Mouse (Mus musculus): ENCODE measurements around the gene Synrg.

Synrg gene

DNA sequence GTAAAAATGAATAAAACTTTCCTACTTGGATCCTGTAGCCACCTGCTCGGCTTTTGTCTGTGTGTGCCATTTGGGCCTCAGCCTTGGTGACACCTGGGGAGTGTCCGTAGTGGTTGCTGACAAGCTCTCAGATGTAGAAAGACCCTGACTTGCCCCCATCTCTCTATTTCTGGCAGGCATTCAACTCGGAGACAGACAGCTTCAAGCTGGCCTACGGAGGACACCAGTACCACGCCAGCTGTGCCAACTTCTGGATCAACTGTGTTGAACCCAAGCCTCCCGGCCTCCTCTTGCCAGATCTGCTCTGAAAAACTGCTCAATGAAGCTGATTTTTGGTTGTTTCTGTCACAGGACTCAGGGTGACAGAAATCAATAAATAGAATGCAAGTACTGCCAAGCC, 76.4 kb downstream of the Synrg start:
- DNase-seq (ENCODE audit: low read depth, low spot score) = no peak

DNA sequence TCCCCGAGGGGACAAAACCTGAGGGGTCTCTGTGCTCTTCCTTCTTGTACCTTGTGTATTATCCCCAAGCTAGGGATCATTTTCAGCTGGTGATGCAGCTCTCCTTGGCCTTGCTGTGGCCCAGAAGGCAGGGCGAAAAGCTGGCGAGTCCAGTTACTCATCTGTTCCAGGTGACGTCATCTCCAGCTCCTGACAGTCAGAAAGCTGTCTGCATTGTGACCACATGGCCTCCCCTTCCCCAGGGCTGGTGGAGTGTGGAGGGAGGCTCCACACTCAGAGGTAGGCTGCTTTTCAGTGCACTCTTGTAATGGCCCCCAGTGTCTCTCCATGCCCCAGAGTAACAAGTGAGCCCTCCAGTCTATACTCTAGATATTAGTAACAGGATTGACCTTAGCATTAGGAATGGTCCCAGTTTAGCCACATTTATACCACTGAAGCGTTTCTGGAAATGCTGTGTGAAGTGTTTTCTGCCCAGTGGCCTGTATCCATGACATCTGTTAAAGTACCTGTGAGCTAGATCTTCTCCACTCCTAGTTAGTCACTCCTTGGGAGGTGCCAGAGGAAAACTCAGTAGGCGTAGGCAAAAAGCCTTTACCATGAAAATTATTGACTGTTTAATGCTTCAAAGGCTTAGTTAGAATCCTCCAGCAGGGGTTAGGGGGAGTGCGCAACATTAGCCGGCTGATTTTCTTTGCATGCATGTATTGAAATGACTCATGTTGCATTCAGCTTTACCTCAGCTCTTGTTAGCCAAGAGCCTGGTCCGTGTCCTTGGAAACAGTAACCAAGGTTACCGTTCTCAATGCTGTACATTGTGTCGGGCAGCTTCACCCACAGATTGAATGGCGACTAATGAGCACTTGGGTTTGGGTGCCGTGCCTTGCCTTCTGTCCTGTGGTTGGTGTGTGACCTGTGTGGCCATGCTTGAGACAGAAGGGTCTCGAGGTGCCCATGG, 78.9 kb downstream of the Synrg start:
- DNase-seq (ENCODE audit: low read depth, low spot score) = peak; percentile 87

DNA sequence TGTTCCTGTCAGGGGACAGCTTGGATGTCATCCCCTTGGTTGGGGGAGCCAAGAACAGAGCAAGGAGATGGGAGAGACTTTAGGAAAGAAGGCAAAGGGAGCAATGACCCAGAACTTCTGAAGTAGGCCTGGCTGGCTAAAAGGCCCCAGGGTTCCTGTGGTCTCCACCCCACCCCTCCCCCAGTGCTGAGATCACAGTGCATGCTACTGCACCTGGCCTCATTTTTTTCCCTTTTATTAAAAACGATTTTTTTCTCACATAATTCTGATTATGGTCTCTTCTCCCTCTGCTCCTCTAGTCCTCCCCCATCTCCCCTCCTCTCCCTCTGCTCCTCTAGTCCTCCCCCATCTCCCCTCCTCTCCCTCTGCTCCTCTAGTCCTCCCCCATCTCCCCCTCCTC, 80.8 kb downstream of the Synrg start:
- no peak for DNase-seq (ENCODE audit: low read depth, low spot score)

DNA sequence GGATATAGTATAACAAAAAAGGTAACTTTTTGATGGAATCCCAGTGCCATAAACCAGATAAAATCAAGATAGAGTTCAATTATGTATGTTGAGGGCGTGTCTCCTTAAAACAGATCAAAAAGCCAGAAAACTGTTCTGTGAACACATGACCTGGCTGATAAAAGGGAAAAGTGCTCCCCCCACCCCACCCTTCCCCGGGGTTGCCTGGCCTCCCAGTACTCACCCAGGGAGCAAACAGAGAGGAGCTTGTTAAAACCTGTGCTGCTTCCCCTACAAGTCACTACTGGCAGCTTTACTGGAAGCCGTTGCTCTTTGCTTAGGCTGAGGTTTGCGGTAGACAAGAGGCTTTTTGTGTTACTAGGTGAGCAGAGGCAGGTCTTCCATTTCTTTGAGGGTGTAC, 83.0 kb downstream of the Synrg start:
- DNase-seq (ENCODE audit: low read depth, low spot score) = no peak

DNA sequence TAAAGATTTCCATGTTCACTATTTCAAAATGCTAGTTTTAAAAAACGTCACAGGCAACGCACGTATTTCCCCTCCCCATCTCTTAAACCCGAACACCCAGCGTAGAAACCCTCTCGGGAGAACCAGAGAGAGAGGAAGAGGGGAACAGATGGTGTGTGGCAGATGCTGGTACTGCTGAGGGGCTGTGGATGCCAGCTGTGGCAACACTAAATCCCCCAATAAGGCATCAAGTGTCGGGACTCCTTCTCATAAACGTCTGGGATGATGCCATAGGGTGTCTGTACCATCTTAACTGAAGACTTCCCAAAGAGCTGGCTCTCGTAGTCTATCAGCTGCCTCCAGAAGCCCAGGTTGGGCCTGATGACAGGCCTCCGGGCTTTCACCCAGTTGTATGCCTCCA, 84.2 kb downstream of the Synrg start:
- no peak for DNase-seq (ENCODE audit: low read depth, low spot score)

DNA sequence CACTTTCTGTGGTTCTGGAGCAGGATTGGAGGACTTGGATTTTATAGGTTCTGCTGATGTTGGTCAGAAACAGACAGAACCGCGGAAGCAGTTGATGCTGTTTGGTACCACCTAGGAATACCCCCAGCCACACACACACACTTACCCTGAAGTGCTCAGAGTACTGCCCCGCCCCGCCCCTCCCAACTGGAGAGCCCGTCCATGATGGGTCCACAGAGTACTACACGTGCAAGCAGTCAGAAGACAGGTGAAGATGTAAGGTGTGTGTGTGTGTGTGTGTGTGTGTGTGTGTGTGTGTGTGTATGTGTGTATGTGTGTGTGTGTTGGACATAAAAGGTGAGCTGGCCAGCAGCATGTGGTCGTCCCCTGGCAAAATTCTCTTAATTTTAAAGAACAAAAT, 88.8 kb downstream of the Synrg start:
- DNase-seq (ENCODE audit: low read depth, low spot score) = no peak

DNA sequence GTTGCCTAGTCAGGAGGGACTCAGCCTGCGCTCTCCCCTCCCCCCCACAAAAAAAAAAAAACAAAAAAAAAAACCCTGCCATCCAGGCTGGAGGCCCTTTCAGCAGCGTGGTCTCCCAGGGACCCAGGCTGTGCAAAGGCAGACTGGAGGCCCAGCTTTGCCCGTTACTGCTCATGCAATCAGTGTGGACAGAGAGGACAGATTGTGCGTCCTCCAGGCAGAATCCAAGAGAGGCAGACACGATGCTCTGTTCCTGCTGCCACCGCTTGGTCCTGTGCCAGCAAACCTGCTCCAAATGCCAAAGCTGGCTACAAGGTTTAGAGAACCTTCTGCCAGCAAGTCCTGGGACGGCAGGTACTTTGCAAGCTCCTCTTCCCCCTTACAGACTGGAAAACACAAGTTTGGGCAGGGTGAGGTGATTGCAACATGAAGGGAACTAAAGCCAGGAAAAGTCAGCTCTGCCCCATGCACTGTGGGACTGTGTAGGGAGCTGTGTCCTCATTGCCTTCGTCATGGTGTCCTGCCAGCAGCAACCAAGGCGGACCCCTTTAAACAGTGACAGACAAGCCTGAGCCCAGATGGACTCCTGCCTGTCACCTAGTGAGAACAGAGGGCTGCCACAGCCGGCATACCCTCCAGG, 89.4 kb downstream of the Synrg start:
- DNase-seq (ENCODE audit: low read depth, low spot score) = no peak

DNA sequence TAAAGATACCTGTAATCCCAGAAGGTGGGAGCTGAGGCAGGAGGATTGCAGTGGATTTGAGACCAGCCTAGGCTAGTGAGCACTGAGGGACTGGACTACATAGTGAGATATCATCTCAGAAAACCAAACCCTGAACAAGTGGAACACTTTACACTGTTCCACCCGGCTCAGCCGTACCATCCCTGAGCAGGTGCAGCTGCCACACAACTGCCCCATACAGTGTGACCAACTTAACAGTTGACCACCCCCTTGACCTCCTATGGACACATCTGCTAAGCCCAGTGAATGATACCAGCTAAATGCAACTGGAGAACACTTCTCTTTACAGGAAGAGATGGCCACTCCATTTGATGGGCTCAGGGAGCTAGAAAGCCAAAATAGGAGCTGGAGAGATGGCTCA, 93.2 kb downstream of the Synrg start:
- no peak for DNase-seq (ENCODE audit: low read depth, low spot score)

DNA sequence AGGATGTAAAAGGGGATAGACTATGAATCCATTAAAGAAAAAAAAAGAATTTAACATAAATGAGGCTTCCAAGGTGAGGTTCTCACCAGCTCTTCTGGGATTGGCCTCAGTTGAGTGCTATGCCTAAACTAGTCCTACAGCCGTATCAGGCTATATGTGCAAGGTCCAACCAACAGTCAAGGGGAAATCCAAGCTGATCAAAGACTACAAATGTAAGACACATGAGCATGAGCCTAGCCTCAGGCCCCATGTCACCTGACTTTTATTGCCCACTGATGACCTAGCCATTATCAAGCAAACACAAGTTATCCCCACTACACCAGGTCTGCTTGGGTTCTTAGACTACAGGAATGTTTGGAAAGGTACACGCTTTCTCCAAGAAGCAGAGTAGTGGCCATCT, 95.6 kb downstream of the Synrg start:
- DNase-seq (ENCODE audit: low read depth, low spot score) = no peak

DNA sequence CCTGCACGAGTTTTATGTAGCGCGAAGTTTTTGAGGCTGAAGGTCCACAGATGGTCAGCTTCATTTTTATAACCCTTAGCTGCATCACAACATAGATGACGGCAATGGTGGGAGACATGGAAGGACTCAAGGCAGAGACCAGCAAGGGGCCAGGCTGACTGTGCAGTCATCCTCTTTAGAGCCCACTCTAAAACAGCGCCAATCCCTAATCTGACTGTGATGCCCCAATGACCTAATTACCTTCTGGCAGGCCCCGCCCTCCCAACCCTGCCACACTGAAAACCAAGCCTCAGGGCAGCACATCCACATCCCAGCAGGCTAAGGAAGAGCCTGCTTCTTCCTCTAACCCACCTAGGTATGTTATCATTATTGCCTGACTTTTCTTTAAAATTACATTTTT, 96.4 kb downstream of the Synrg start:
- DNase-seq (ENCODE audit: low read depth, low spot score) = no peak

DNA sequence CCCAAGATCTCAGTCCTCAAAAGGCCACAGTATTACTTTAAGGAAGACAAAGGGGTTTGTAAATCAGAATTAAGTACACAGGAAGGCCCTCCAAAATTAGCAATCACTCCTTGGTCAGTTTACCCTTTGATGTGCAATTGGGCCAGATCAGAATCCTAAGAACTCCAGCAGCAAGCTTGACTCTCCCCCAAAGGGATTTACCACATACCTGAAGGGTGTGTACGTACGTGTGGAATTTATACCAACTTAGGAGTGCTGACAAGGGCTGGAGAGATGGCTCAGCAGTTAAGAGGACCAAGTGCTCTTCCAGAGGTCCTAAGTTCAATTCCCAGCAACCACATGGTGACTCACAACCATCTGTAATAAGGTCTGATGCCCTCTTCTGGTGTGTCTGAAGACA, 97.7 kb downstream of the Synrg start:
- peak; percentile 87 for DNase-seq (ENCODE audit: low read depth, low spot score)

DNA sequence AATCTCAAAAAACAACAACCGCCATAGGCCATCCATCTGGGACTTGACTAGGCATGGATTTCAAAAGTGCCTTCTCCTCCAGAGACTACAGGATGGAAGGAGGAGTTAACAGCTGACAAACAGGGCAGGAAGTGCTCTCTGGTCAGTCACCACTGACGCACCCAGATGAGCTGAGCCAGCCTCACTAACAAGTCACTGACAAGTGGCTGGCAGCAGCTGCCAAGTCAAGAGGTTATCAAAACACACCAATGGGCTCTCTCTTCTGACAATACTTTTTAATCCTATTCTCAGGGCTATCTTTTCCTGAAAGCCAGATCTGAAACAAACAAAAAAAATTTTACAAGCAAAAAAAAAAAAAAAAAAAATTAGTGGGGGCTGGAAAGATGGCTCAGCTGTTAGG, 98.6 kb downstream of the Synrg start:
- DNase-seq (ENCODE audit: low read depth, low spot score) = peak; percentile 94

DNA sequence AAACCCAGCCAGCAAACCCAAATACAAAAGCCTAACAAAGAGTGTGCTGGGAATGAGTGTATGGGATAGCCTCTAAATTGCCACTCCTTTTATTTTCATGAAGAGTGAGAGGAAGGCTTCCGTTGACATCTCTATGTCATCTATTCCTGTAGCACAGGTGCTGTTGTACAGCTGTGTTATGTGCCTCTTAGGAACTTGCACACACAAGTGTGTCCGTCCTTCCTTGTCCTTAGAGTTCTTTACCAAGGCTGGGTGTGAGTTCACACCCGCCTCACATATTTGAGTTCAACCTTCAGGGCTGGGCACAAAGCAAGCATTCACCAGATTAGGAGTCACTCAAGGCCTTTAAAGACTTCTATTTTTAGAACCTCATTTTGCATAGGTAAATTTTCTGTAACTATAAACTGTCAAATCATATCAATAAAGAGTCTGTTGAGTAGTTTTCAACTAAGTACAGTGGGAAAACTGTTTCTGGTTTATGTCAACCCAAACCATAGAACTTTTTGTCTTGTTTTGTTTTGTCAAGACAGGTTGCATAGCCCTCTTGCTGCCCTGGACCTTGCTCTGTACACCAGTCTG, 99.5 kb downstream of the Synrg start:
- no peak for DNase-seq (ENCODE audit: low read depth, low spot score)

DNA sequence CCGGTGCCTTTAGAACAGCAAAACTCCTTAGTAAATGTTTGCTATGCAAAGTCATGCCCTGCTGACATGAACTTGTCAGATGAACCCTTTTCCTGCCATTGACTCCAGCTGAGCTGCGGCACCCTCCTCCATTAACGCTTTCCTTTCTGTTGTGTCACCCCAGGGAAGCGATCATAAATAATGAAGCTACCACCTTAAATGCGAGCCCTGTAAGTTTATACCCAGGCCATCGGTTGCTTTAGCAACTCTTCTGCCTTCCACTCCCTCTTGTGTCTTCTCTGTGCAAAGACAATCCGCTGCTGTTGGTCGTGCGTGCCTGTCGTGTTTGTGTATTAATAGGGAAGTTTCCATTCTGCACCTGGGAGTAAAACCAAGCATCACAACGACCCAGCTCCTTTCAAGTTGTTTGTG, 101.8 kb downstream of the Synrg start:
- peak; percentile 63 for DNase-seq (ENCODE audit: low read depth, low spot score)

DNA sequence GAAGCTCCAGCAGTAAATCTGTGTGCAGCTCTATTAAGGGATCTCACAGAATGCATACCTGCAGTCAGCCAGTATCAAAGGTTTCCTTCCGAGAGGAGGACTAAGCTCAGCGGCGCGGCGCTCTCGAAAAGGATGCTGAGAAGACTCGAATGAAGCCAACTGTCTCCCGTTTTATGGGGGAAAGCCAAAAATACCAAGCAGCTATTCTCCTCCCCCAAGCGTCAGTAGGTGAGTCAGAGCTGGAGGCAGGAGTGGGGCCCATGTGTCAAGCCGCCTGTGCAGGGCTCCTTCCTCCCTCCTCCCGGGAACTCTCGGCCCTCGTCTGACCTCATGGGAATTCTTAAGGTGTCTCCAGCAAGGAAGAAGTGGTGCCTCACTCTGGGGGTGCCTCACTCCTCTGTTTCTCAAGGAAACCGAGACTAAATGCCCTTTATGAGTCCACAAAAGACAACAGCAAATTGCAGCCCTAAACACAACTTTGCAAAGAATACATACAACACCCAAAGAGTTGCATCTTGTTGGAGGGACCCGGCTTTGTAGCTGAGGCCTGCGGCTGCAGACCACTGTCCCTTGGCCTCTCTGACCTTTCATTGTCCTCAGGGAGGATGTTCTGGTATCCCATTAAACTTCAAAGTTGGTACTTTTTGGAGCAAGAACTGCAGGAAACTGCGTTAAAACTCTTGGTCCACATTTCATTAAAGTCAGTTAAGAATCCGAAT, 102.9 kb downstream of the Synrg start:
- peak; percentile 94 for DNase-seq (ENCODE audit: low read depth, low spot score)

DNA sequence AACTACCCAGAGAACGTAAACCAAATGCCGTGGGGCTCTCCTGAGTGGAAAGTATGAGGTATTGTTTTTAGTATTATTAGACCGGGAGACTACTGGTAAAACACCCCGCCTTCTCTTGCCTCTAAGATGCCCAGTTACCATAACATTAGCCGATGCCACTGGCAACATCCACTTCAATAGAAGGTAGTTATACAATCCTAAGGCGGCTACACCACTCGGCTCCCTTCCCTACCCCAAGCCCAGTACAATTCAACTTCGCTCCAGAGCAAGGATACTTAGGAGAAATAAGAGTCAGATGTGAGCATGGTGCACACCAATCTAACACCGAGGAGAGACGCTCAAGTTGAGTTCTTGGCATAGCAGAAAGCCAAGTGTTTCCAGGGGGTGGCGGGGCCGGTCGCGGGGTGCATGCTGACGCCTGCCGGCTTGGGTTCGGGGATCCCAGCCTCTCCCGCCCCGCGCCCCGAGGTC, 103.5 kb downstream of the Synrg start:
- DNase-seq (ENCODE audit: low read depth, low spot score) = peak; percentile 47

DNA sequence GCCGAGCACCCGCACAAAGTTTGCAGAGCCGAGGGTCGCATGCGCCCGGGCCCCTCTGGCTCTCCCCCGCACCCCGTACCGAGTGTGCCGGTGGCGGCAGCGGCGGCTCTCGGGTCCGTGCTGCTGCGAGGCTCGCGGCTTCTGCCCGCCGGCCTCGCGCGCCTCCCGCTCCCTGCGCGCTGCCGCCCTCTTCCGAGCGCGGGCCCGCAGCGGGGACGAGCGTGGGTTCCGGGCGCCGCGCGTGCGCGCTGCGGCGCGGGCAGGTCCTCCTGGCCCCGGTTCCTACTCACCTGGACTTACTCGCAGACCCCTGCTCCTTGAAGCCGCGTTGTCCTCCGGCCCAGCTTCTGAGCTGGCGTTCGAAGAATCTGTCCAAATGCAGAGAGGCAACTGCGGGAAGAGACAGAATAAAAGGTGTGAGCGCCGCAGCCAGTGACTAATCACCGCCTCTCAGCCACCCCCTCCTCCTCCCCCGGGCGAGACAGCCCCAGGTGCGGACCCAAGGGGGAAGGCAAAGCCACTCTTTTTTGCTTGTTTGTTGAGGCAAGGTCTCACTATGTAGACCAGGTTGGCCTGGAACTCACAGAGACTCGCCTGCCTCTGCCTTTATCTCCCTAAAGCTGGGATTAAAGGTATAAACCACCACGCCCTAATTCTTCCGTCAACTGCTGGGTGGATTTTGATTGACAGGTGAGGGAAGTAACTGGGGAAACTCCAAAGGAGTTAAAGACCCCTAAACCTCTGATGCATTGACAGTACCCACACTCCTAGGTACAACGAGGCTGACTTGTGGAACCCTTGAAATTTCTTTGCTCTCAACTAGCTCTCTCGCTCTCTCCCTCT, 104.2 kb downstream of the Synrg start:
- DNase-seq (ENCODE audit: low read depth, low spot score) = peak; percentile 42

DNA sequence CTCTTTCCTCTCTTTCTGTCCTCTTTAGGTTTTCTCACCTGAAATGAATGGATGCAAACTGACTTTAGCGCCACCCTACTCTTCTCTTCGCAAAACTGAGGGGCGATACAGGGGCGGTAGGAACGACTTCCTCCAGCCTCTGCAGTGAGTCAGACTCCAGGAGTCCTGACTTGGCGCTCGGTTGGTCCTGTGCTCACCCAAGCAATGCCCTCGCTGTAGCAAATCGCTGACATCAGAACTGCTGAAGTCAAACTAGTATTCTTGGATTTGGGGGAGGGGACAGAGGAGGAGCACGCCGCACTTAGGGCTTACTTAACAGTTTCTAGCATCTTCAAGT, 104.8 kb downstream of the Synrg start, which contains the start of gene Dusp14:
Gene Dusp14 (minus strand): TSS at position 228 of the 337 bp plus-strand sequence.
- peak; percentile 66 for DNase-seq (ENCODE audit: low read depth, low spot score)

DNA sequence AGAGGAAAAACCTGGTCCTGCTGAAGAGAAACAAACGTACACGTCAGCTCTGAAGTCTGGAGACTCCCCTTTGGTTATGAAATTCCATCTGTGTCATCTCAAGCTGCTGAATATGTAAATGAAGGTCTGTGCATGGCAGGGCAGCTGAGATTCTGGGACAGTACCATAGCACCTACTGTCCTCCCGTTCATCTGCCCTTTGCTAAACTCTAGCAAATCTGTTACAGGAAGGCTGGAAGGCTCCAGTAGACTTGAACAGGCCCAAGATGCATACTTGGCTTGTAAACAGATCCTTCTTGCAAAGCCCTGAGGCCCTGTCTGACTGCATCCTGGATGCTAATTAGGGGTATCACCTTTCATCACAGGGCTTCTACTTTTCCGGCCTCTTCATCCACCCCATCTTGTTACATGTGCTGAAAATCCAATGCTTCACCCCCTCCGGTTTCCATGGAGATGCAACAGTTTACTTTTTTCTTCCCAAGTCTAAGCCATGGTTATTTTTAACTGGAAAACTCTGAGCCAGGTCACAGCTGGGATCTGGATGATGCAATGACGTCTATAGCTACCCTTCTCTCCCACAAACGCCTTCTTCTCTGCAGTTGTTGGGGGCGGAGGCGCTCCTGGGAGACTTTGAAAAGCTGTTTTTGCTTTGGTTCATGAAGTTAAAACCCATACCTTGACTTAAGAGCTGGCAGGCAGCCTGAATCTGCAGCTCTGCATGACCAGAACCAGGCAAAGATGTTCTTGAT, 108.8 kb downstream of the Synrg start:
- DNase-seq (ENCODE audit: low read depth, low spot score) = peak; percentile 75
